ENCODE assay signal across 26 mouse cellular contexts in genomic region chr2:152112490-152112889, GRCm38 (mm10). TPM values are rescaled to one million over a fixed set of nuclear protein-coding genes. Genes with fewer than 3 reads are reported as not detected.
"Had no signal": no experiment of that assay in that cellular context is flagged by ENCODE, and none has a peak within 500 bp of the region (broad histone marks: within the 10 kb centered on the region; RNA-seq: fewer than 3 reads in every experiment).

No protein-coding gene starts in this region.

- H3K36me3 ChIP-seq: heart, embryonic 12.5 days; limb, embryonic 15.5 days had no signal

- H3K9ac ChIP-seq: heart, embryonic 12.5 days; hindbrain, embryonic 14.5 days; limb, embryonic 13.5 days; limb, embryonic 15.5 days; liver, embryonic 12.5 days; liver, embryonic 14.5 days had no signal

- H3K4me2 ChIP-seq: heart, embryonic 12.5 days; hindbrain, embryonic 14.5 days; limb, embryonic 13.5 days; limb, embryonic 15.5 days; liver, embryonic 12.5 days had no signal

- H3K27ac ChIP-seq: heart, embryonic 10.5 days; hindbrain, embryonic 14.5 days; kidney, postnatal 0 days; limb, embryonic 13.5 days; limb, embryonic 15.5 days; liver, embryonic 12.5 days; liver, embryonic 14.5 days had no signal

- H3K9me3 ChIP-seq: heart, embryonic 10.5 days; heart, embryonic 12.5 days; limb, embryonic 13.5 days; limb, embryonic 15.5 days; liver, embryonic 12.5 days had no signal

- H3K4me3 ChIP-seq: gastrocnemius, adult 2 months; heart, embryonic 10.5 days; heart, embryonic 12.5 days; hindbrain, embryonic 10.5 days; limb, embryonic 13.5 days; limb, embryonic 15.5 days; liver, embryonic 12.5 days had no signal

RNA-seq across cellular contexts. Expression of gene Tcf15, which starts 30.9 kb away (rescaled TPM):
- total RNA-seq: granulocyte monocyte progenitor cell, adult 5-6 weeks; liver, adult 2 months had no signal
- polyA plus RNA-seq: liver, adult 2 months had no signal

RNA-seq across cellular contexts. Expression of gene Scrt2, which starts 31.2 kb away (rescaled TPM):
- total RNA-seq: gastrocnemius, adult 2 months; gastrocnemius, postnatal 10 days; gastrocnemius, postnatal 25 days; gastrocnemius, postnatal 4 days; granulocyte monocyte progenitor cell, adult 5-6 weeks; heart, adult 18-20 months; heart, adult 8-10 months; heart, postnatal 10 days; heart, postnatal 25 days; heart, postnatal 4 days; liver, adult 2 months had no signal
- polyA plus RNA-seq: heart, embryonic 10.5 days; heart, embryonic 14.5 days; heart, embryonic 16.5 days; intestine, embryonic 16.5 days; kidney, embryonic 14.5 days; kidney, postnatal 0 days; large intestine, adult 2 months; limb, embryonic 13.5 days; limb, embryonic 15.5 days; liver, adult 2 months; liver, embryonic 12.5 days; liver, embryonic 16.5 days had no signal
